Mouse (Mus musculus): ENCODE measurements around the gene Nmrk2. TPM values are rescaled to one million over a fixed set of nuclear protein-coding genes. Genes with fewer than 3 reads are reported as not detected.
"Not testable (repeated sequence)": the region's sequence is repeated elsewhere in the genome, so short reads cannot be mapped to it uniquely, and the experiment has no call there.

Nmrk2 gene
- polyA plus RNA-seq, 1 experiment from 2014 or later, result 0.10 TPM

GRCm38 (mm10) chr10:81184765-81185164, 17.1 kb downstream of the Nmrk2 start:
- H3K4me3 ChIP-seq (ENCODE audit: low read depth, low read length), result no peak overlapping the region
- peak overlapping the region; percentile 73 for H3K27ac ChIP-seq (ENCODE audit: low read depth, low read length)
- no peaks in the 10 kb centered on the region for H3K4me1 ChIP-seq (replicated peaks; ENCODE audit: control insufficient read depth, insufficient read depth, low read length)
- peaks cover 60% of the 10 kb centered on the region for H3K36me3 ChIP-seq (ENCODE audit: control insufficient read depth, insufficient read depth)
- H3K9ac ChIP-seq (ENCODE audit: low read depth, low read length), result no peak overlapping the region
- peak overlapping the region; percentile 3; the same call in 1 of the 2 replicates for H3K4me2 ChIP-seq (replicated peaks; ENCODE audit: low read depth)
- no peak for TF ChIP-seq CTCF (IDR thresholded peaks at IDR 0.05; ENCODE audit: low read depth)
- no peaks in the 10 kb centered on the region for H3K27me3 ChIP-seq (replicated peaks; ENCODE audit: control insufficient read depth, insufficient read depth, low read length)
- 11% methylated on average over 4 of the region's 4 CpGs for WGBS
- no peaks in the 10 kb centered on the region for H3K9me3 ChIP-seq (ENCODE audit: control insufficient read depth)
- no peak for ATAC-seq

DNA sequence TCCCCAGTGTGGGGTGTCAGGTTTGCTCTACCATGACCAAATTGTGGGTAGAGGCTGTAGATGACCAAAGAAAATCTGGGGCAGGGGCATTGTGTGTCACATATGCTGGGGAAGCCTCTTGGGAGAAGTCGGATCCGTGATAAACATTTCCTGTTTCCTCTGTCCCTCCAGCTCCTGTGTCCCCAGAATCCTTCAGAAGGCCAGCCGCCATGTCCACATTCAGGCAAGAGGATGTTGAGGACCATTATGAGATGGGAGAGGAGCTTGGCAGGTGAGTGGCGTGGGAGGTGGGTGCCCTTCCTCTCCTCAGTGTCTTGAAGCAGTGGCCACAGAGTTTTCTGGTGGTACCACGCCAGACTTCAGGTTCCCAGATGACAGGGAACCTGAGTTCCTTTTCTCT, 18.0 kb downstream of the Nmrk2 start, which contains the start of gene 4930442H23Rik:
Gene 4930442H23Rik, minus strand, starts transcription at position 45 of the 400 bp plus-strand sequence.
- peak within 1 kb of the TSS; percentile 65 for H3K4me3 ChIP-seq (ENCODE audit: low read depth, low read length)
- no peak for TF ChIP-seq CTCF (IDR thresholded peaks at IDR 0.05; ENCODE audit: low read depth)
- H3K4me1 ChIP-seq (replicated peaks; ENCODE audit: control insufficient read depth, insufficient read depth, low read length), result no peaks in the 10 kb centered on the region
- 80% methylated on average over 5 of the region's 5 CpGs for WGBS
- H3K9me3 ChIP-seq (ENCODE audit: control insufficient read depth), result no peaks in the 10 kb centered on the region
- ATAC-seq, result no peak
- H3K4me2 ChIP-seq (replicated peaks; ENCODE audit: low read depth), result peak within 1 kb of the TSS; percentile 72
- H3K27me3 ChIP-seq (replicated peaks; ENCODE audit: control insufficient read depth, insufficient read depth, low read length), result no peaks in the 10 kb centered on the region
- H3K36me3 ChIP-seq (ENCODE audit: control insufficient read depth, insufficient read depth), result peaks cover 67% of the 10 kb centered on the region
- H3K9ac ChIP-seq (ENCODE audit: low read depth, low read length), result peak within 1 kb of the TSS; percentile 62
- peak within 1 kb of the TSS; percentile 86 for H3K27ac ChIP-seq (ENCODE audit: low read depth, low read length)

- no peaks in the 10 kb centered on the region for H3K27me3 ChIP-seq (replicated peaks; ENCODE audit: control insufficient read depth, insufficient read depth, low read length)
- peak within 1 kb of the TSS; percentile 86 for H3K27ac ChIP-seq (ENCODE audit: low read depth, low read length)
- WGBS, result 4% methylated on average over 53 of the region's 53 CpGs
- no peaks in the 10 kb centered on the region for H3K4me1 ChIP-seq (replicated peaks; ENCODE audit: control insufficient read depth, insufficient read depth, low read length)
- peak within 1 kb of the TSS; percentile 62 for H3K9ac ChIP-seq (ENCODE audit: low read depth, low read length)
- peak; percentile 93 for ATAC-seq
- TF ChIP-seq CTCF (IDR thresholded peaks at IDR 0.05; ENCODE audit: low read depth), result peak; percentile 21; the same call in 1 of the 2 replicates
- no peaks in the 10 kb centered on the region for H3K9me3 ChIP-seq (ENCODE audit: control insufficient read depth)
- H3K4me3 ChIP-seq (ENCODE audit: low read depth, low read length), result peak within 1 kb of the TSS; percentile 65
- peaks cover 76% of the 10 kb centered on the region for H3K36me3 ChIP-seq (ENCODE audit: control insufficient read depth, insufficient read depth)
- H3K4me2 ChIP-seq (replicated peaks; ENCODE audit: low read depth), result peak within 1 kb of the TSS; percentile 72
Measured at GRCm38 (mm10) chr10:81182336-81183333, 19.2 kb downstream of the Nmrk2 start, which contains the start of gene Dapk3. Gene Dapk3 (plus strand): TSS chr10:81183005.

- H3K27me3 ChIP-seq (replicated peaks; ENCODE audit: control insufficient read depth, insufficient read depth, low read length); H3K4me3 ChIP-seq (ENCODE audit: low read depth, low read length); H3K27ac ChIP-seq (ENCODE audit: low read depth, low read length); H3K9me3 ChIP-seq (ENCODE audit: control insufficient read depth); H3K4me2 ChIP-seq (replicated peaks; ENCODE audit: low read depth); H3K4me1 ChIP-seq (replicated peaks; ENCODE audit: control insufficient read depth, insufficient read depth, low read length); ATAC-seq; H3K9ac ChIP-seq (ENCODE audit: low read depth, low read length): not testable (repeated sequence)
- WGBS, result 83% methylated on average over 12 of the region's 12 CpGs
- peaks cover 71% of the 10 kb centered on the region for H3K36me3 ChIP-seq (ENCODE audit: control insufficient read depth, insufficient read depth)
Measured at GRCm38 (mm10) chr10:81181860-81182259, 20.0 kb downstream of the Nmrk2 start.

GRCm38 (mm10) chr10:81180946-81181345, 20.9 kb downstream of the Nmrk2 start:
- Histone ChIP-seq H3K4me2 (replicated peaks; ENCODE audit: low read depth) (no peak overlapping the region), H3K4me1 (replicated peaks; ENCODE audit: control insufficient read depth, insufficient read depth, low read length) (no peaks in the 10 kb centered on the region), H3K27me3 (replicated peaks; ENCODE audit: control insufficient read depth, insufficient read depth, low read length) (no peaks in the 10 kb centered on the region), H3K27ac (ENCODE audit: low read depth, low read length) (no peak overlapping the region), H3K36me3 (ENCODE audit: control insufficient read depth, insufficient read depth) (peaks cover 64% of the 10 kb centered on the region), H3K9me3 (ENCODE audit: control insufficient read depth) (no peaks in the 10 kb centered on the region), H3K4me3 (ENCODE audit: low read depth, low read length) (no peak overlapping the region), H3K9ac (ENCODE audit: low read depth, low read length) (no peak overlapping the region)
- 92% methylated on average over 13 of the region's 13 CpGs for WGBS
- no peak for TF ChIP-seq CTCF (IDR thresholded peaks at IDR 0.05; ENCODE audit: low read depth)
- no peak for ATAC-seq
